Mouse (Mus musculus) Patski (cell line): ENCODE data around the gene Map2k5. TPM values are rescaled to one million over a fixed set of nuclear protein-coding genes. Genes with fewer than 3 reads are reported as not detected.

Experiments used
- ATAC-seq: fragments of 100-300 bp; one replicate; pipeline ENCODE4 v1.8.0; 2021
- CTCF ChIA-PET: fragments of 350-600 bp; sonication (Branson Sonifier 250); formaldehyde crosslinking; loops from one replicate; lab custom pipeline; 2022; ENCODE audit warnings: inconsistent platforms; lab: Charles Lee
- POLR2A ChIA-PET: fragments of 350-600 bp; sonication (Branson Sonifier 250); formaldehyde crosslinking; loops from one replicate; lab custom pipeline; 2022; ENCODE audit warnings: antibody characterized with exemption, inconsistent platforms; lab: Charles Lee
- DNase-seq: peaks from one replicate; pipeline ENCODE4 v3.0.0-alpha.2; 2011; ENCODE audit warnings: low read depth, low spot score
- H3K27me3 ChIP-seq: fragments of 371-371 bp; one replicate; pipeline ENCODE4 v1.5.1; 2021
- CTCF ChIP-seq: fragments of 100-300 bp; IDR thresholded peaks from one replicate; pipeline ENCODE4 v1.5.1; 2021
- in situ Hi-C: fragments of 300-500 bp; cut with MboI; formaldehyde crosslinking; loops from 3 replicates; pipeline ENCODE4 v1.11.1; 2018; ENCODE audit warnings: low pct_unique_long_range_greater_than_20kb, mixed read lengths
- polyA plus RNA-seq: library from polyadenylated mRNA; unstranded; gene quantifications from one replicate; pipeline ENCODE4 v1.2.3, GENCODE M21; 2021

Map2k5 gene
- polyA plus RNA-seq, 1 experiment from 2014 or later: 31.5 TPM

- in situ Hi-C loops: no loop called here
- no peaks in the 10 kb centered on the region for H3K27me3 ChIP-seq
- DNase-seq: peak; percentile 60
- POLR2A ChIA-PET: interaction anchor here (0.7 kb wide), 1 partner anchor 37 kb away, joined by 3 read pairs; no protein-coding TSS in a partner anchor
- no peak for ATAC-seq
- CTCF ChIA-PET: interaction anchor here (0.7 to 2.1 kb wide), 2 partner anchors 19 to 25 kb away, joined by 3 to 5 read pairs; no protein-coding TSS in a partner anchor
- TF ChIP-seq CTCF: no peak
Observed at GRCm38 (mm10) chr9:63308441-63308840, 69.3 kb downstream of the Map2k5 start.

GRCm38 (mm10) chr9:63302511-63302910, 75.2 kb downstream of the Map2k5 start:
- H3K27me3 ChIP-seq: no peaks in the 10 kb centered on the region
- ChIA-PET POLR2A (no interaction called here), CTCF (no interaction called here)
- ATAC-seq (no peak), DNase-seq (no peak)
- no peak for TF ChIP-seq CTCF
- in situ Hi-C loops: no loop called here

GRCm38 (mm10) chr9:63298656-63299055, 79.0 kb downstream of the Map2k5 start:
- ChIA-PET CTCF (no interaction called here), POLR2A (no interaction called here)
- ATAC-seq: no peak
- H3K27me3 ChIP-seq: no peaks in the 10 kb centered on the region
- no peak for TF ChIP-seq CTCF
- in situ Hi-C loops: no loop called here
- DNase-seq: no peak

DNA sequence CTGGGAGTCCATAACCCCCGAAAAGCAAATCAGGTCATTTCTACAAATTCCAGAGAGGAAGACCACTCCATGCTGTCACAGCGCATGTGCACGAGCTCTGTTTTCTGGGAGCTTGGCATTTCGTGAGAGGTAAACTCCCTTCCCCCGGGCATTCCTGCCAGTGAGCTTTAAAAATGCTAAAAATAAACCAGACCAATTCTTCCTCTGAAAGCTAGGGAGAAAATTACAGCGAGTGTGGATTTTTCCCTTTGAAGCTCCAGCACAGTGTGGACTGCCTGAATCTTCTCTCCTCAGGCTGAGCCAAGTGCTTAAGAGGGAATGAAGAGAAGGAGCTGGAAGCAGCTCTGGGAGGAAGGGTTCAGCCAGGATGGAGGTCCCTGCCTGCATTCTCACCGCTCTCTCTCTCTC, 82.1 kb downstream of the Map2k5 start:
- ChIA-PET POLR2A (interaction anchor here (0.6 to 1.1 kb wide), 2 partner anchors 12 to 68 kb away, joined by 3 to 4 read pairs; no protein-coding TSS in a partner anchor), CTCF (interaction anchor here (1.9 kb wide), 1 partner anchor 9 kb away, joined by 6 read pairs; no protein-coding TSS in a partner anchor)
- no peak for TF ChIP-seq CTCF
- in situ Hi-C loops: no loop called here
- H3K27me3 ChIP-seq: no peaks in the 10 kb centered on the region
- ATAC-seq (no peak), DNase-seq (no peak)

DNA sequence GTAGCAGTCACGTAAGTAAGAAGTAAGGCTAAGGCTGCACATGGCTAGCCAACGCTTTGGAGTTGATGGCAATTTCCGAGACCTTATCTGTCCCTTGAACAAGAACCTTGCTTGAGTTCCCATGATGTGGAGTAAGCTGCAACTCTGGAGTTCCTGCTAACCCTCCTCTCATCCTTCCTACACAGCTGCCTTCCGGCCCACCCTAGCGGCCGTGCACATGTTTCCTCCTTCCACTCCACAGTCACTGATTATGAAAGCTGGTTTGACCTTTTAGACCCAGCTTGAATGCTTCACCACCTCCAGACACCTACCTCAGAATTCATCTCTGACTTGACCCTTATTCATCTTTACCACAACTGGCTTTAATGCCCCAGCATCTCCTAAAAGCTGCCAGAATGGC, 82.9 kb downstream of the Map2k5 start:
- ChIA-PET CTCF (interaction anchor here (1.9 kb wide), 1 partner anchor 10 kb away, joined by 6 read pairs; no protein-coding TSS in a partner anchor), POLR2A (no interaction called here)
- DNase-seq (no peak), ATAC-seq (no peak)
- in situ Hi-C loops: no loop called here
- no peak for TF ChIP-seq CTCF
- H3K27me3 ChIP-seq: no peaks in the 10 kb centered on the region

GRCm38 (mm10) chr9:63293781-63294480, 83.8 kb downstream of the Map2k5 start:
- no peak for ATAC-seq
- no peak for DNase-seq
- in situ Hi-C loops: no loop called here
- no peaks in the 10 kb centered on the region for H3K27me3 ChIP-seq
- TF ChIP-seq CTCF: no peak
- CTCF ChIA-PET: no interaction called here
- POLR2A ChIA-PET: interaction anchor here (0.8 kb wide), 1 partner anchor 34 kb away, joined by 4 read pairs; no protein-coding TSS in a partner anchor

DNA sequence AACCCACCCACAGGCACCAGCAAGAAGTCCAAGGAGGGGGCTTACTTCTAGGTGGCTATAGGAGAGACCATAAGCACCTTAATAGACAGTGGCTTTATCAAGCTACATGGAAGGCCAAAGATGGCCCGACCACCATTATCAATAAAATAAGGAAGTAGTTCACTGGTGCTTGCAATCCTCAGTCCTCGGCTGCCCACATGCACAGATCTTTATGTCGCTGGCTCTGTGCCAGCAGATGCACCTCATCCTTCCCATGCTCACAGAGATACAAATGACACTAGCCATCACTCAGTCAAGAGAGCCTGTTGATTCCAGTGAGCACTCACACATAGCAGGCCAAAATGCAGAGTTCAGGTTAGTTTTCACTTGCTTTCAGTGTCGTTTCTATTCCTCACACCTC, 89.0 kb downstream of the Map2k5 start:
- POLR2A ChIA-PET: no interaction called here
- DNase-seq (no peak), ATAC-seq (no peak)
- H3K27me3 ChIP-seq: no peaks in the 10 kb centered on the region
- TF ChIP-seq CTCF: no peak
- in situ Hi-C loops: no loop called here
- CTCF ChIA-PET: interaction anchor here (0.8 kb wide), 1 partner anchor 8 kb away, joined by 3 read pairs; no protein-coding TSS in a partner anchor

DNA sequence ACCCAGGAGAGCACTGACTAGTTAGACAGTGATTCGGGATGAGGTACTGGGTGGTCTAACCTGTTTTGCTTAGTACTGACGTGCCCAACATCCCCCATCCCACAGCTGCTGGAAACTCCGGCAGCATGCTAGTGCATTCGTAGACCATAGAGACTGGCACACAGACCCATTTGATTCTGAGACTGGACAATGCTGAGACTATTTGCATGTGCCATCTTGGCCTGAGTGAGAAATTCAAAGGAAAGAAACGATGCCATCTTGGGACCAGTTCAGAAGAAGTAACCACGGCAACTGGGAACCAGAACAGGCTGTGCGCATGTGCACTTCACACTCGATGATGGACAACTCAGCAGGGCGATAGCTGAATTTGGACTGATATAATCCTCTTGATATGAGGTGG, 93.3 kb downstream of the Map2k5 start:
- no peaks in the 10 kb centered on the region for H3K27me3 ChIP-seq
- TF ChIP-seq CTCF: no peak
- in situ Hi-C loops: no loop called here
- DNase-seq: no peak
- CTCF ChIA-PET: no interaction called here
- POLR2A ChIA-PET: no interaction called here
- no peak for ATAC-seq

DNA sequence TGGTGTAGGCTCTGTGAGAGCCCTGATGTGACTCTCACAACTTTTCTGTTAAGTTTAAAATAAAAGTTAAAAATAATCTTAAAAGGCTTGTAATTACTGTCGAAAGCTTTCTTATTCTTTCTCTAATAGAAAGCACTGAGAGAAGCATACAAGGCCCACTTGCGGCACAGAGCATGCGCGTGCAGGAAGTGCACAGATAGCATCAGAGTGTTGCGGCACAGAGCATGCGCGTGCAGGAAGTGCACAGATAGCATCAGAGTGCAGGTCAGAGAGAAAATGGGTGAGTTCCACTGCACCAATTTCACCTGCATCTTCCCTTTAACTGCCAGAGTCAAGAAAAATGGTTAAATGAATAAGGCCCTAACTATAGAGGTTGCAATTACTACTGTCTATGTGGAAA, 95.7 kb downstream of the Map2k5 start:
- DNase-seq (no peak), ATAC-seq (no peak)
- POLR2A ChIA-PET: no interaction called here
- CTCF ChIA-PET: no interaction called here
- in situ Hi-C loops: no loop called here
- no peak for TF ChIP-seq CTCF
- H3K27me3 ChIP-seq: no peaks in the 10 kb centered on the region

DNA sequence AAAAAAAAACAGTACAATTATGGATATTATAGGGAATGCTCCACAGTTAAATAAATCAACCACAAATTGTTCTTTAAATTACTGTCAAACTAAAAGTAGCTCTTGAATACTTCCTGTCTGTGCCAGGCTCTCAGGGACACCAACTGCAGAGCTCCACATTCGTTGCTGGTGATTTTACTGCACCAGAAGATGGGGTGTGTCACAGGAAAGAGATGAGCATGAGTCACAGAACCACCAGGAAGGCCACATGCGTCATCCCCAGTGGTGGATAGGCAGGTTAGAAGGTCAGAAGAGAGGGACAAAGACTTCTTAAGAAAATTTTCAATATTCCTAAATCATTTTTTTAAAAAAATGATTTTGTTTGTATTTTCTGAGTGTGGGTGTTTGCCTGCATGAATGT, 96.6 kb downstream of the Map2k5 start:
- DNase-seq (no peak), ATAC-seq (no peak)
- TF ChIP-seq CTCF: no peak
- ChIA-PET CTCF (interaction anchor here (0.8 kb wide), 1 partner anchor 8 kb away, joined by 3 read pairs; no protein-coding TSS in a partner anchor), POLR2A (no interaction called here)
- no peaks in the 10 kb centered on the region for H3K27me3 ChIP-seq
- in situ Hi-C loops: no loop called here

- TF ChIP-seq CTCF: no peak
- H3K27me3 ChIP-seq: no peaks in the 10 kb centered on the region
- no peak for ATAC-seq
- in situ Hi-C loops: no loop called here
- ChIA-PET POLR2A (no interaction called here), CTCF (no interaction called here)
- no peak for DNase-seq
Observed at GRCm38 (mm10) chr9:63273781-63274180, 103.9 kb downstream of the Map2k5 start.
